Mouse (Mus musculus) liver, embryonic 14.5 days (tissue): ENCODE results near the gene Tmem258. TPM values are rescaled to one million over a fixed set of nuclear protein-coding genes. Genes with fewer than 3 reads are reported as not detected.

Experiments used
- ATAC-seq: fragments of 200-750 bp; cut with Nextera tagmentation; 2 replicates; pipeline ENCODE4 v1.8.0; 2017; ENCODE audit warnings: moderate number of reproducible peaks, mild to moderate bottlenecking, moderate library complexity; ENCODE audit not compliant: insufficient read depth
- DNase-seq, 3 experiments: peaks; one replicate each; pipeline ENCODE4 v3.0.0-alpha.2; 2012 to 2013; ENCODE audit warnings: low read depth in 3 of 3, low spot score in 3 of 3
- H3K27ac ChIP-seq: fragments of 300-500 bp; sonication (generic); 2 replicates; pipeline ENCODE4 v1.5.1; 2014; ENCODE audit warnings: moderate library complexity, mild to moderate bottlenecking, control low read depth, inconsistent platforms
- H3K27me3 ChIP-seq: fragments of 300-500 bp; sonication (generic); 2 replicates; pipeline ENCODE4 v1.6.1; 2014; ENCODE audit warnings: mild to moderate bottlenecking, low read length, moderate library complexity; ENCODE audit not compliant: control insufficient read depth, insufficient read depth
- H3K36me3 ChIP-seq: fragments of 300-500 bp; sonication (generic); replicated peaks from 2 replicates; pipeline ENCODE4 v1.6.1; 2014; ENCODE audit warnings: low read depth; ENCODE audit not compliant: control insufficient read depth, insufficient read depth
- H3K4me1 ChIP-seq, 2 experiments: fragments of 200-500 bp in 1 of 2; fragments of 300-500 bp in 1 of 2; sonication (generic) in 1 of 2; replicated peaks; 2 replicates each; pipeline ENCODE4 v1.6.1; 2012 to 2014; ENCODE audit warnings: antibody characterized with exemption in 1 of 2, inconsistent platforms in 1 of 2, low read length in 1 of 2; ENCODE audit not compliant: control insufficient read depth in 2 of 2, insufficient read depth in 2 of 2
- H3K4me2 ChIP-seq: fragments of 300-500 bp; sonication (generic); 2 replicates; pipeline ENCODE4 v1.6.1; 2014; ENCODE audit warnings: low read depth, mild to moderate bottlenecking, control low read depth, moderate library complexity
- H3K4me3 ChIP-seq, 2 experiments: fragments of 200-500 bp in 1 of 2; fragments of 300-500 bp in 1 of 2; sonication (generic) in 1 of 2; 2 replicates each; pipeline ENCODE4 v1.5.1; 2012 to 2014; ENCODE audit warnings: low read depth in 2 of 2, low read length in 2 of 2, mild to moderate bottlenecking in 2 of 2, control low read depth in 1 of 2, inconsistent platforms in 1 of 2, moderate library complexity in 1 of 2; ENCODE audit not compliant: insufficient read depth in 1 of 2
- H3K9ac ChIP-seq: fragments of 300-500 bp; sonication (generic); replicated peaks from 2 replicates; pipeline ENCODE4 v1.6.1; 2014; ENCODE audit warnings: mild to moderate bottlenecking, control low read depth, moderate library complexity
- H3K9me3 ChIP-seq: fragments of 300-500 bp; sonication (generic); 2 replicates; pipeline ENCODE4 v1.6.1; 2016; ENCODE audit warnings: low read length, mixed read lengths; ENCODE audit not compliant: control insufficient read depth
- CTCF ChIP-seq: IDR thresholded peaks from 2 replicates; pipeline ENCODE4 v1.5.1; 2016; ENCODE audit warnings: antibody characterized with exemption, low read depth, control low read depth
- EP300 ChIP-seq: IDR thresholded peaks from 2 replicates; pipeline ENCODE4 v1.6.1; 2016; ENCODE audit warnings: antibody characterized with exemption, low read depth
- WGBS: fragments of 180-500 bp; shearing (Covaris S2); extraction: QIAGEN DNeasy Blood & Tissue Kit; methylation state at CpG from one replicate; pipeline ENCODE4 v1.1.7; 2014; ENCODE audit not compliant: insufficient replicate concordance; 5-methylcytosine and 5-hydroxymethylcytosine counted together
- polyA plus RNA-seq, 2 experiments: library from polyadenylated mRNA; depleted of rRNA in 1 of 2; stranded (reverse) in 1 of 2; unstranded in 1 of 2; fragments of >200 nt; fragmentation: Nextera tagmentation in 1 of 2; extraction: Ambion mirVana in 1 of 2; gene quantifications; 2 replicates each; pipeline versions ENCODE4 v1.2.1 to v1.2.3; 2012 to 2014

The Tmem258 gene
- polyA plus RNA-seq, 2 experiments: 78.6 to 402 TPM

DNA sequence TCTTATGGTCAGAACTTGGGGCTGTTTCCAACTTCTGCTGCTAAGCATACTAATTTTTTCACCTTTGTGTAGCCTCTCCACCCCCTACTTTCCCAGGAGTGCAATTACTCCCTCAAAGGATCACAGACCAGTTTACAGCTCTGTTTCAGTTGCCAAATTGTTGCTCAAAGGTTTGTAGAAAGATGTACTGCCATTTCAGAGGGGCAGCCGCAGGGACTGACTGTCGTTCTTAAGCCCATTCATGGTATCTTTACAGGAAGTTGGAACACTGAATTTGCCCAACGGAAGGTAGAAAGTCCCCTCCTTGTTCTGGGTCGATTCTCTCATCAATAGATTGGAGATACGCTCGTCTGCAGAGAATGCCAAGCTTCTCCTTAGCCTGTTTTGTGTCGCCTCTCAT lies 32.5 kb upstream of the Tmem258 start:
- DNase-seq (no peak), ATAC-seq (no peak)
- Histone ChIP-seq H3K36me3 (no peaks in the 10 kb centered on the region), H3K27me3 (no peaks in the 10 kb centered on the region), H3K9me3 (no peaks in the 10 kb centered on the region), H3K4me3 (no peak overlapping the region), H3K4me1 (peaks cover 36 to 51% of the 10 kb centered on the region in 2 experiments), H3K4me2 (no peak overlapping the region), H3K27ac (peak overlapping the region; percentile 94), H3K9ac (no peak overlapping the region)
- 56% methylated on average over 7 of the region's 7 CpGs for WGBS
- TF ChIP-seq EP300 (no peak), CTCF (no peak)

GRCm38 (mm10) chr19:10171846-10172245 lies 32.0 kb upstream of the Tmem258 start:
- DNase-seq (no peak), ATAC-seq (no peak)
- Histone ChIP-seq H3K27me3 (no peaks in the 10 kb centered on the region), H3K9ac (no peak overlapping the region), H3K9me3 (no peaks in the 10 kb centered on the region), H3K4me2 (no peak overlapping the region), H3K27ac (peak overlapping the region; percentile 94), H3K4me3 (no peak overlapping the region), H3K36me3 (no peaks in the 10 kb centered on the region), H3K4me1 (peaks cover 36 to 51% of the 10 kb centered on the region in 2 experiments)
- no peak for TF ChIP-seq EP300
- no peak for TF ChIP-seq CTCF

DNA sequence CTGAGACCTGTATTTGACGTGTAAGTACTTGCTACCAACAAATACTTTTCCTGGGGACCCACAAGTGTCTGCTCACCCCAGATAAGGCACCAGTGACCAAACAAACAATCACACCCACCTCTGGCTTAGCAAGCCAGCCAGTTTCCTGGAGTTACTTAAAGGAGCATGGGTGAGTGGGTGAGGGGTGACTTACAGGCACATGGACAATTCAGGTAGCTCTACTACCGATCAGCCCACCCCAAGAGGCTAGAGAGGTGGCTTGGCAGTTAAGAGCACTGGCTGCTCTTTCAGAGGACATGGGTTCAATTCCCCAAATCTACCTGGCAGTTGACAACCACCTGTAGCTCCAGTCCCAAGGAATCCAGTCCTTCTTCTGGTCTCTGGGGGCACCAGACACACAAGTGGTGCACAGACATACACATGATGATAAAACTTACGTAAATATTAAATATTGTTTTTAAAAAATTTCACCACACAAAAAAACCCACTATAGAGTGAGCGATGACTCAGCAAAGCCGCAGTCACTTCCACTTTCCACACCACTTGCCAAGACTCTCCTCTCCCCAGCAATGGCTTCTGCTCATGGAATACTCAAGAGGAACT lies 30.6 kb upstream of the Tmem258 start:
- Histone ChIP-seq H3K27me3 (no peaks in the 10 kb centered on the region), H3K9ac (peak overlapping the region; percentile 70), H3K4me3 (peak overlapping the region; percentile 20 to 34; a peak in 3 of 4 replicates), H3K4me1 (peaks cover 36 to 53% of the 10 kb centered on the region in 2 experiments), H3K27ac (peak overlapping the region; percentile 94), H3K4me2 (peak overlapping the region; percentile 72), H3K9me3 (no peaks in the 10 kb centered on the region), H3K36me3 (no peaks in the 10 kb centered on the region)
- ATAC-seq: peak; percentile 92
- peak; percentile 74 to 81 (median 76) for DNase-seq
- TF ChIP-seq CTCF (no peak), EP300 (peak; percentile 86)
- WGBS: 15% methylated on average over 5 of the region's 5 CpGs

DNA sequence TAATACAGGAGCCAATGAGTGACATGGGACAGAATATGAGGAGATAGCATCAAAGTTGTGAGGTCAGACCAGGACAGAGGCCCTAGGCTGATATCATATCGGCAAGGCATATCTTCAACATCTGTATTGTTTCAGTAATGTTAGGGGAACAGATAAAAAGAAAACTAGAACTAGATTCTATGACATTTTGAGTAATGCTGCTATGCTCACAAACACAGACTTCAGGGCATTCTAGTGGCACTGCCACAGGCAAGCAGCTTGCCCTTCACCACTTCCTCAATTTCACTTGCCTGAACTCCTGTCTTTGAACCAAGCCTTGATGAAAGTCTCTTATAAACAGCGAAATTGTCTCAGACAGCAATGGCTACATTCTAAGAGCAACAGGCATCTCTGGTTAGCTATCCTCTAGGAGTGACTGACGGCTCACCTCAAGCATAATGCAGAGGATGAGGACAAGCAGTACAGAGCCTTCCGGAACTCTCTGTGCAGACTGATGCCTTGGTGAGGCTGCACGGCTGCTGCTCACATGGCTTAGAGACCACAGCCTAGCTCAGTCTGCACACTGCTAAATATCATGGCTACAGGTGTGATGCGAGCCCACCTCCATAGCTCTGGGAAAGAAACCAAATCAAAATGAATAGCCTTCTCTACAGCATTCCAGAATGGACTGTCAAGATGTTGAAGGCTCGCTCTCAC lies 29.8 kb upstream of the Tmem258 start:
- Histone ChIP-seq H3K9me3 (no peaks in the 10 kb centered on the region), H3K4me3 (no peak overlapping the region; a peak in 1 of 4 replicates), H3K4me1 (peaks cover 36 to 53% of the 10 kb centered on the region in 2 experiments), H3K27ac (peak overlapping the region; percentile 94), H3K27me3 (no peaks in the 10 kb centered on the region), H3K4me2 (peak overlapping the region; percentile 72), H3K36me3 (no peaks in the 10 kb centered on the region), H3K9ac (peak overlapping the region; percentile 70)
- 52% methylated on average over 7 of the region's 7 CpGs for WGBS
- DNase-seq (no peak), ATAC-seq (0 out of 2 replicates have a peak, but pooled peaks have one; percentile 21)
- TF ChIP-seq CTCF (no peak), EP300 (no peak)

- H3K4me3 ChIP-seq: no peak overlapping the region
- no peak for TF ChIP-seq EP300
- TF ChIP-seq CTCF: no peak
- no peak overlapping the region for H3K4me2 ChIP-seq
- WGBS: 73% methylated on average over 4 of the region's 4 CpGs
- no peak overlapping the region for H3K27ac ChIP-seq
- H3K9me3 ChIP-seq: no peaks in the 10 kb centered on the region
- H3K4me1 ChIP-seq: peaks cover 33 to 45% of the 10 kb centered on the region in 2 experiments
- H3K9ac ChIP-seq: no peak overlapping the region
- no peak for DNase-seq
- ATAC-seq: no peak
- H3K27me3 ChIP-seq: no peaks in the 10 kb centered on the region
- H3K36me3 ChIP-seq: no peaks in the 10 kb centered on the region
These were observed 28.9 kb upstream of the Tmem258 start for GRCm38 (mm10) chr19:10174956-10175355.
